Mouse (Mus musculus) embryonic facial prominence, embryonic 13.5 days (tissue): ENCODE results near the gene Fam213b. TPM values are rescaled to one million over a fixed set of nuclear protein-coding genes. Genes with fewer than 3 reads are reported as not detected.

Experiments used
- ATAC-seq: fragments of 200-750 bp; cut with Nextera tagmentation; 2 replicates; pipeline ENCODE4 v1.8.0; 2017; ENCODE audit warnings: low read depth; ENCODE audit not compliant: insufficient number of reproducible peaks, insufficient read depth, low FRiP score, low TSS enrichment
- H3K27ac ChIP-seq: fragments of 300-500 bp; sonication (generic); 2 replicates; pipeline ENCODE4 v1.5.1; 2015; ENCODE audit warnings: moderate library complexity, mild to moderate bottlenecking, inconsistent platforms
- H3K27me3 ChIP-seq: fragments of 300-500 bp; sonication (generic); 2 replicates; pipeline ENCODE4 v1.6.1; 2015; ENCODE audit warnings: mild to moderate bottlenecking, inconsistent platforms
- H3K36me3 ChIP-seq: fragments of 300-500 bp; sonication (generic); 2 replicates; pipeline ENCODE4 v1.6.1; 2015; ENCODE audit warnings: mild to moderate bottlenecking, inconsistent platforms
- H3K4me1 ChIP-seq: fragments of 300-500 bp; sonication (generic); 2 replicates; pipeline ENCODE4 v1.6.1; 2015; ENCODE audit warnings: inconsistent platforms
- H3K4me2 ChIP-seq: fragments of 300-500 bp; sonication (generic); 2 replicates; pipeline ENCODE4 v1.6.1; 2015; ENCODE audit warnings: moderate library complexity, mild to moderate bottlenecking, inconsistent platforms
- H3K4me3 ChIP-seq: fragments of 300-500 bp; sonication (generic); 2 replicates; pipeline ENCODE4 v1.5.1; 2015; ENCODE audit warnings: mild to moderate bottlenecking, inconsistent platforms
- H3K9ac ChIP-seq: fragments of 300-500 bp; sonication (generic); 2 replicates; pipeline ENCODE4 v1.6.1; 2015; ENCODE audit warnings: mild to moderate bottlenecking, inconsistent platforms
- H3K9me3 ChIP-seq: fragments of 300-500 bp; sonication (generic); 2 replicates; pipeline ENCODE4 v1.6.1; 2016; ENCODE audit warnings: inconsistent platforms
- WGBS: fragments of 180-500 bp; shearing (Covaris S2); methylation state at CpG from one replicate; pipeline ENCODE4 v1.1.7; 2015; ENCODE audit warnings: mixed read lengths; 5-methylcytosine and 5-hydroxymethylcytosine counted together
- polyA plus RNA-seq: library from polyadenylated mRNA; unstranded; fragments of >200 nt; fragmentation: Nextera tagmentation; extraction: Ambion mirVana; gene quantifications from 2 replicates; pipeline ENCODE4 v1.2.1, GENCODE M21; 2015

The Fam213b gene
- polyA plus RNA-seq, 1 experiment from 2014 or later = 53.6 TPM

- H3K9ac ChIP-seq = no peak overlapping the region
- WGBS = 83% methylated on average over 7 of the region's 7 CpGs
- H3K9me3 ChIP-seq = no peaks in the 10 kb centered on the region
- peaks cover 51% of the 10 kb centered on the region for H3K27me3 ChIP-seq
- H3K27ac ChIP-seq = no peak overlapping the region
- H3K4me2 ChIP-seq = peak overlapping the region; percentile 95
- H3K4me1 ChIP-seq = peaks cover 14% of the 10 kb centered on the region
- H3K4me3 ChIP-seq = peak overlapping the region; percentile 58
- no peak for ATAC-seq
- no peaks in the 10 kb centered on the region for H3K36me3 ChIP-seq
These were observed 42.1 kb downstream of the Fam213b start for GRCm38 (mm10) chr4:154856882-154857281.

GRCm38 (mm10) chr4:154856480-154856837, 42.5 kb downstream of the Fam213b start:
- Histone ChIP-seq H3K9ac (peak overlapping the region; percentile 70), H3K27ac (no peak overlapping the region), H3K4me2 (peak overlapping the region; percentile 95), H3K4me1 (peaks cover 14% of the 10 kb centered on the region), H3K36me3 (no peaks in the 10 kb centered on the region), H3K27me3 (peaks cover 51% of the 10 kb centered on the region), H3K4me3 (peak overlapping the region; percentile 58), H3K9me3 (no peaks in the 10 kb centered on the region)
- WGBS = 16% methylated on average over 9 of the region's 9 CpGs
- no peak for ATAC-seq

- H3K4me2 ChIP-seq = peak overlapping the region; percentile 95
- no peak overlapping the region for H3K27ac ChIP-seq
- peaks cover 14% of the 10 kb centered on the region for H3K4me1 ChIP-seq
- peak; percentile 82 for ATAC-seq
- WGBS = under 1% methylated on average over 109 of the region's 110 CpGs
- peak overlapping the region; percentile 70 for H3K9ac ChIP-seq
- H3K9me3 ChIP-seq = no peaks in the 10 kb centered on the region
- H3K4me3 ChIP-seq = peak overlapping the region; percentile 58
- peaks cover 51% of the 10 kb centered on the region for H3K27me3 ChIP-seq
- no peaks in the 10 kb centered on the region for H3K36me3 ChIP-seq
These were observed 43.0 kb downstream of the Fam213b start for GRCm38 (mm10) chr4:154855721-154856479.

GRCm38 (mm10) chr4:154854676-154855345, 44.1 kb downstream of the Fam213b start:
- no peaks in the 10 kb centered on the region for H3K36me3 ChIP-seq
- 53% methylated on average over 12 of the region's 12 CpGs for WGBS

GRCm38 (mm10) chr4:154853881-154854280, 45.1 kb downstream of the Fam213b start:
- 84% methylated on average over 4 of the region's 4 CpGs for WGBS
- Histone ChIP-seq H3K4me1 (peaks cover 14% of the 10 kb centered on the region), H3K27me3 (peaks cover 46% of the 10 kb centered on the region), H3K9ac (no peak overlapping the region), H3K4me3 (no peak overlapping the region), H3K36me3 (no peaks in the 10 kb centered on the region), H3K27ac (no peak overlapping the region), H3K4me2 (no peak overlapping the region), H3K9me3 (no peaks in the 10 kb centered on the region)
- ATAC-seq = no peak

More at GRCm38 (mm10) chr4:154854676-154855345, 44.1 kb downstream of the Fam213b start:
- H3K9ac ChIP-seq = no peak overlapping the region
- ATAC-seq = no peak
- no peak overlapping the region for H3K27ac ChIP-seq
- H3K4me1 ChIP-seq = peaks cover 14% of the 10 kb centered on the region
- no peak overlapping the region; the same call in 1 of the 2 replicates for H3K4me2 ChIP-seq
- H3K27me3 ChIP-seq = peaks cover 46% of the 10 kb centered on the region
- H3K9me3 ChIP-seq = no peaks in the 10 kb centered on the region
- no peak overlapping the region for H3K4me3 ChIP-seq

GRCm38 (mm10) chr4:154852696-154853095, 46.2 kb downstream of the Fam213b start:
- H3K27me3 ChIP-seq = peaks cover 39% of the 10 kb centered on the region
- no peak overlapping the region for H3K27ac ChIP-seq
- no peak overlapping the region for H3K4me3 ChIP-seq
- no peak overlapping the region for H3K4me2 ChIP-seq
- H3K9ac ChIP-seq = no peak overlapping the region
- WGBS = 95% methylated on average over 1 of the region's 1 CpGs
- no peaks in the 10 kb centered on the region for H3K36me3 ChIP-seq
- H3K4me1 ChIP-seq = peaks cover 14% of the 10 kb centered on the region
- no peaks in the 10 kb centered on the region for H3K9me3 ChIP-seq
- no peak for ATAC-seq

Other genes with a start within 250 kb of the Fam213b start
- gene Actrt2, start 231.3 kb downstream of the Fam213b start, polyA plus RNA-seq = not detected in 2 replicates
- gene Ttc34, start 61.7 kb downstream of the Fam213b start, polyA plus RNA-seq = 0.36 and 0.49 TPM in 2 replicates
- gene Mmel1, start 29.6 kb downstream of the Fam213b start, polyA plus RNA-seq = 0.28 TPM in 1 of 2 replicates, not detected in the other
- 1.6 and 1.8 TPM in 2 replicates for gene Tnfrsf14, start 29.4 kb upstream of the Fam213b start, polyA plus RNA-seq
- gene Hes5, start 61.8 kb upstream of the Fam213b start, polyA plus RNA-seq = 4.2 and 6.0 TPM in 2 replicates
- gene Pank4, start 65.0 kb upstream of the Fam213b start, polyA plus RNA-seq = 48.3 and 54.1 TPM in 2 replicates
- 11.2 and 12.8 TPM in 2 replicates for gene Plch2, start 157.6 kb upstream of the Fam213b start, polyA plus RNA-seq
- gene Pex10, start 167.9 kb upstream of the Fam213b start, polyA plus RNA-seq = 22.2 and 26.4 TPM in 2 replicates
- gene Rer1, start 187.2 kb upstream of the Fam213b start, polyA plus RNA-seq = 147 and 162 TPM in 2 replicates
- 5.6 and 6.2 TPM in 2 replicates for gene Morn1, start 187.4 kb upstream of the Fam213b start, polyA plus RNA-seq